Mouse (Mus musculus): ENCODE results near the gene Coil. TPM values are rescaled to one million over a fixed set of nuclear protein-coding genes. Genes with fewer than 3 reads are reported as not detected.

The Coil gene
- total RNA-seq (2017) = 13.0 and 15.9 TPM in 2 replicates

DNA sequence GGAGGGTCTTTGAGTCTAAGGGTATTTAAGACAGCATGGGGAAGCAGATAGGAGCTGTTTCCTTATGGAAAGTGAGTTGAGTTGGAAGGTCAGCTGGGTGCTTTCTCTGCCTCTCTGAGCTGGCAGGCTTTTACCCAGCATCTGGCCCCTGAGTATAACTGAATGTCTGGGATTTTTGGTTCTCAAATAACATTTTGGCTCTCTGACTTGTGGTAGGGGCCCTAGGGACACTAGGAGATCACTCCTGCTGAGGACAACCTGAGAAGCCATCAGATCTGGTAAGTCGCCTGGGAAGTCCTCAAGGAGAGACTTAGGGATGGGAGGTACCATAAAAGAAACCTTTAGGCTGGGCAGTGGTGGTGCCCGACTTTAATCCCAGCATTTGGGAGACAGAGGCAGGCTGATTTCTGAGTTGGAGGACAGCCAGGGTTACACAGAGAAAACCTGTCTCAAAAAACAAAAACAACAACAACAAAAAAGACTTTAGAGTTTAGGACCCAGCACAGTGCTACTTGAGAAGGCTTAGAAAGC lies at the start of gene Coil:
Coil (plus strand) TSS at position 51 of the 531 bp plus-strand sequence.
- ATAC-seq (replicated peaks; ENCODE audit: low read depth, poor library complexity, severe bottlenecking) = no peak

DNA sequence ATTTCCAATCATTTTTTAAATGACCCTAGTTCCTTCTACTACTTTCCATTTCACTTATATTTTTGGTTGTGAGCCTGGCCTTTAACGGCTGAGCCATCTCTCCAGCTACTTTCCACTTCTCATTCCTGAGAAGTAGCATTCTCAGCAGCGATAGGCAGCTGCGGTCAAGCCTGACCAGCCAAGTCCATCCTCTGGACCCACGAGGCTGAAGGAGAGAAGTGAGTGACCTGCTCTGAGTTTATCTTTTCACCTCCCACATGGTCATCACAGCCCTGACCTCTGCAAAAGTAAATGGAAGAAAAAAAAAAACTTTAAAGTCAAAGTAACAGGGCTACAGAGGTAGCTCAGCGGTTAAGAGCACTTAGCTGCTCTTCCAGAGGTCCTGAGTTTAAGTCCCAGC lies 43.5 kb upstream of the Coil start:
- no peak for ATAC-seq (replicated peaks; ENCODE audit: low read depth, poor library complexity, severe bottlenecking)

DNA sequence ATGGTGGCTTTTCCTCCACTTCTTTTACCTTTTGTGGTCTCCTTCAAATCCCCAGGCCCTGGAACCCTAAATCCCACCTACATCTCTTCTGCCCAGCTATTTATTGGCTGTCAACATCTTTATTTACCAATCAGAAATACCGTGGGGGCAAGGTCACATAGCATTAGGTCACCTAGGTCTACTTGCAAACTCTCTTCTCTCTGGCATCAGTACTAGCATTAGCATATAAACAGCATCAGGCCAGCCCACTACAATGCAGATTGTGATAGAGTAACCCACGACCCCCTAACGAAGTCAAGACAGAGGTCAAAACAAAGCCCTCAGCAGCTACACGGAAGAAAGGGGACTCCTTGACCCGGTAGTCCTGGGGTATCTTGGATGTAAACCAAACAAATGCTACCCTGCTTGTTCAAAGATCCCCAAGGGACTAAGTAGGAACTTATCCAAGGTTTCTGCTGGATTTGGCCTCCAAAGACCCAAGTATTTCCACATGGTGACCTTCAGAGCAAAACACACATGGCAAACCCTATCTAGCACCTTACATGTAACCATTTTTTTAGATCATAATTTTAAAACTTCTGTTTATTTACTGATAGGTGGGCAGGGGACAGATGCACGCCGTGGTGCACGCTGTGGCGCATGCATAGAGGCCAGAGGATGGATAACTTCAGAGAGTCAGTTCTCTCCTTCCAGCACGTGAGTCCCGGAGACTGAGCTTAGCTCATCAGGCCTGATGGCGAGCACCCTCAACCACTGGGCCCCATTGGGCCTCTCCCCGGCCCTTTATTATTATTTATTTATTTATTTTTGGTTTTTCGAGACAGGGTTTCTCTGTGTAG lies 38.1 kb upstream of the Coil start:
- no peak for ATAC-seq (replicated peaks; ENCODE audit: low read depth, poor library complexity, severe bottlenecking)

DNA sequence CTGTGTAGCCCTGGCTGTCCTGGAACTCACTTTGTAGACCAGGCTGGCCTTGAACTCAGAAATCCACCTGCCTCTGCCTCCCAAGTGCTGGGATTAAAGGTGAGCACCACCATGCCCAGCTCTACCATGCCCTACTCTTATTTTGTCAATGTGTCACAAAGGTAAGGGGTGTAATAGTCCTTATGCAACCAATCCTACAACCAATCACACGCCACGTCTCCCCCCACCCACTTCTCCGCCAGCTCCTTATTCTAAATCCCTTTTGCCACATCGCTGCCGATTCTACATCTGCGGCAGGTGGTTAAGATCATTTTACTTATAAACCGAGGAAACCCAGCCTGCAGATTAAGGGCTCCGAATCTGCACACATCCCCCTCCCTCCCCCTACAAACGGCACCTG lies 37.0 kb upstream of the Coil start:
- no peak for ATAC-seq (replicated peaks; ENCODE audit: low read depth, poor library complexity, severe bottlenecking)

DNA sequence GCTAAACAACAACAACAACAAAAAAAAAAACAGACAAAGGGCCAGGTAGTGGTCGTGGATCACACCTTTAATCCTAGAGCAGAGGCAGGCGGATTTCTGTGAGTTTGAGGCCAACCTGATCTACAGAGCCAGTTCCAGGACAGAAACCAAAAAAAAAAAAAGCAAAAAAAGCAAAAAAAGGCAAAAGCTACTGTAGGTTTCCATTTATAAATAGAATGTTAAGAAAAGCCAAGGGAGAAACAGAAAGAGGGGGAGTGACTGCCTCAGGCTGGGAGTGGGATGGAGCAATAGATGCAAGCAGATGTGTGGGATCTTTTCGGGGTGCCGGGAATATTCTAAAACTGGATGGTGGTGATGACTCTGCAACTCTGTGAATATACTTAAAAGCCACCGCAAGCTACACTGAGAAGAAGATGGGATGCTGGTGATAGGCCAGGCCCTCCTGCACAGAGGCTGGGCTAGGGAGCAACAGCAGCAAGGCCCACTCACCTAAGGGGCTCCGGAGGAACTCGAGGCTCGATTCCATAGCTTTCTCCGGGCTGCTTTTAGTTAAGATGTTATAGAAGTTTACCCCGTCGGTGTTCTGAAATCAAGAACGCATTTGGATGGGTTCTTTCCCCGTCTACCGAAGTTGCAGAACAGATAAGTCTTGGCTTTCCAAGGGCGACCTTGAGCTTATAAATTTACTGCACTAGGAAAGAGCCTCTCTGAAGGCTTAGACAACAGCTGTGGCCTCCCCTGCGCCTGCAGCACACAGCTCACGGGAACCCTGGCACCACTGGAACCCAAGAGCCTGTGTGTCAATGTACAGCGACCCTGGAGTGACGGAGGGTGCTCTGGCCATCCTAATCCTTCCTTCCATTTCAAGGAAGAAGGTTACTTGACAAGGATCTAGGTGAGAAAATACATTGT lies 35.7 kb upstream of the Coil start:
- ATAC-seq (replicated peaks; ENCODE audit: low read depth, poor library complexity, severe bottlenecking) = no peak

DNA sequence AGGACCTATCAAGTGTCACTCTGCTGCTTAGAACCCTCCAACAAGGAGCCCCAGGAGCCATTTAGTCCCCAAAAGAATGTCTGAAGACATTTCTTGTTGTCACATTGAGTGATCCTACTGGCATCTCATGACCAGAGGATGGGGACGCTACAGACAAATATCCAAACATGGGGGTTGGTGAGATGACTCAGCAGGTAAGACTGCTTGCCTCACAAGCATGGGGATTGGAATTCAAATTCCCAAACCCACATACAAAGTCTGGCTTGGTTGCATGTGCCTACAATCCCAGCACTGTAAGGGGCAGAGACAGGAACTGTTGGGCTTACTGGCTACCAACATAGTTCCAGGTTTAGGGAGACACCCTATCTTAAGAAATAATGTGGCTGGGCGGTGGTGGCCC lies 32.2 kb upstream of the Coil start:
- ATAC-seq (replicated peaks; ENCODE audit: low read depth, poor library complexity, severe bottlenecking) = no peak

DNA sequence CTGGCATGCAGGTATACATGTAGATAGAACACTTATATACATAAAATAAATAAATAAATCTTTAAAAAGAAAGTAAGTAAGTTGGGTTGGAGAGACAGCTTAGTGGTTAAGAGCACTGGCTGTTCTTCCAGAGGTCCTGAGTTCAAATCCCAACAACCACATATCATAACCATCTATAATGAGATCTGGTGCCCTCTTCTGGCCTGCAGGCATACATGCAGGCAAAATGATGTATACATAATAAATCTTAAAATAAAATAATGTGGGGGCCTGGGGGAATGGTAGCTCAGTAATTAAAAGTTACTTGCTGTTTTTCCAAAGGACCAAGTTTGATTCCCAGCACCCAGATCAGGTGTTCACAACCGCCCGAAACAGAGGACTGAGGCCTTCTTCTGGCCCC lies 31.3 kb upstream of the Coil start:
- no peak for ATAC-seq (replicated peaks; ENCODE audit: low read depth, poor library complexity, severe bottlenecking)

DNA sequence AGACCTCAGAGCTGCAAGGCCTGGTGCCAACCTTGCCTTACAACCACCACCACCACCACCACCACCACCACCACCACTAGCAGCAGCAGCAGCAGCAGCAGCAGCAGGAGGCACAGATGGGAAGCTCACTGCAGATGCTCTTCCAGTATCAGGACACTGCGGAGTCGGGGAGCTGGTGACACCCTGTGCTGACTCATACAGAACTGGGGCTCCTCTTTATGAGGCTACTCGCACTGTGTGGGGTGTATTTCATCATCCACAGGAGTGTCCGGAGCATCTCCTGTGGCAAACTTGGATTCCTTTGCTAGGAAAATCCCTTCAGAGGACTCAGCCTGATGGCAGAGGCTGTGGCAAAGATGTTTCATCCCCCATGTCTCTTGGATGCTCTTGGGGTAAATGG lies 30.4 kb upstream of the Coil start:
- ATAC-seq (replicated peaks; ENCODE audit: low read depth, poor library complexity, severe bottlenecking) = no peak

DNA sequence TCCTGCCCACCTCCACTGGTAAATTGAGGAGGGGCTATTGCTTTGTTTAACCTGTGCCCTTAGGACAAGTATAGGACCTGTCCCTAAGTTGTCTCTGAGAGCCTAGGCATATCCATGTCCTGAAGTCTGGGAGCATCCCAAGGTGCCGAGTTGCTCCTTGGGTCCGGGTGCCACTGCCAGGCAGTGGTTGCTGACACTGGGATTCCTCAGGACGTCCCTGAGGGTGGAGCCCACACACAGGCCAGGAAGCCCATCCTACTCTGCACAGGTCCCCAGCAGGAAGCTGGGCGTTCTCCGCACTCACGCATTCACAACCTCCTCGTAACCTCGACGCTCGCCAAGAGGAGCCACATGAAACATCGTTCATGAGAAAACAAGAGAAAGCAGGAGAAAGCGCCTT lies 28.6 kb upstream of the Coil start:
- no peak for ATAC-seq (replicated peaks; ENCODE audit: low read depth, poor library complexity, severe bottlenecking)

DNA sequence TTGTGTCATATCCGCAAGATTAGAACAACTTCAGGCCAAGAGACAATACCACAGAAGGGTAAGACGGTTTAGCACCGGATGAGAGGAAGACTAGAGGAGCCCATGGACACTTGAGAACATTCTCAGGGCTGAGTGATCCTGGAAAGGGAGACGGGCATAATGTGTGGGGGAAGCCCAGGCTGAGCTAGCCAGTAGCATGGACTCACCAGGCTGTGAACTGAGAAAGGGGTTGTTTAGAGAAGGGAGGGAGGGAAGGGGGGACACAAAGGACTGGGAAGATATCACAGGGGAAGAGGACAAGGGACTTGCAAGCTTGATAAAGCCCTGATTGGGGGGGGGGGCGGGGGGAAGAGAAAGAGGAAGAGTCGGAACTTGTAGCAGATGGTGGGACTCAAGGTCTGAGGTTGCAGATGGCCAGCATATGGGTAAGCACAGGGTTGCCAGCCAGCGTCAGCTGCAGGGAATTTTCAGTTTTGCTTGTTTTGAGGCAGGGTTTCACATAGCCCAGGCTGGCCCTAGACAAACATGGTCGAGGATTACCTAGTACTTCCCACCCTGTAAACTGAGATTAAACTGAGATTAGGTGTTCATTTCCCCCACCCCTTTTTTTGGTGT lies 24.0 kb upstream of the Coil start:
- peak; percentile 53 for ATAC-seq (replicated peaks; ENCODE audit: low read depth, poor library complexity, severe bottlenecking)

DNA sequence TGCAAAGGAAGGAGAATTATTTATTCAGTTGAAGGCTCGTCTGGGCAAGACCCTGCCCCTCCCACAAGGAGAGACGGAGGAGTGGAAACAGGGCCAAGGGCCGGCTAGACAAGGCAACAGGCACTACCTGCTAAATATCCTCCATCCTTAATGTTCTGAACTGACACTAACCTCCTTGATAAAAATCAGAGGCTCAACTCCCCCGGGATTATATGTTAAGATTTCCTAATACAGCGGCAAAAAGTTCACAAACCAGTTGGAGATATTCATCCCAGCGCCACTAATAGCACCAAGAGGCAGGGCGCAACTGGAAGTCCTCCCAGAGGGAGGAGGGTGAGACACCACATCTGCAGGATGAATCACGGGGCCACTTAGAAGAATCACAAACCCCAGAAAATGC lies 21.2 kb upstream of the Coil start:
- ATAC-seq (replicated peaks; ENCODE audit: low read depth, poor library complexity, severe bottlenecking) = no peak

DNA sequence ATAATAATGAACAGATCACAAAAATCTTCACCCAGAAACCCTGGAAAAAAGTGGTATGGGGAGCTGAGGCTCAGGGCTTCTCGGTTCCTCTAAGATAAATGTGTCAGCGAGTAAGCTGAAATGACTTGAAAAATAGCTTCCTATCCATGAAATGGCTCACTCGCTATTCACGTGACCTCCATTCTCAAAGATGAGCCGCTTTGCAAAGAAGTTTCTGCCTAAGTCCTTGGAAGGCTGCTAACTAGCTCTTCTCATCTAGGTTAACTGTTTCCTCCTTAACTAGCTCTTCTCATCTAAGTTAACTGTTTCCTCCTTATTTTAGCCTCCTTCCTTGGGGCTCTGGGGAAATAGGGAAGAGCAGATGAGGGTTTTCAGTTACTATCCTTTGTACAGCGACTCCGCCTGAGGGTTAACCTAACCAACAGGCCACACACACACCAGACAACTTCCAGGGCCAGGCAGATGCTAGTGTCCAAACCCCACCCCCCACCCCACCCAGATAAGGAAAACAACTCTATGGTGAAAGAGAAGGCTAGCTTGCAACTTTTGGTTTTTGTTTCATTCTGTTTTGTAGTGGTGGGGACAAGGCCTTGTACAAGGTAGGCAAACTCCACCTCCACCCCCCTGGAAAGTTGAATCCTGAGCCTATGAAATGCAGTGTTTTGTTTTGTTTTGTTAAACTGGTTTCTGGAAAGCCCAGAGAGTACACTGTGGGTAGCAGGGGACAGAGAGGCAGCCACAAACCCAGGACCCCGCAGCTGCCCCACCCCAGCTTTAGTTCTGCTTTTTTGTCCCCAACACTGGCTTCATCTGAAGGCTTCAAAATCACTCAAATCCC lies 20.0 kb upstream of the Coil start:
- peak; percentile 55 for ATAC-seq (replicated peaks; ENCODE audit: low read depth, poor library complexity, severe bottlenecking)

DNA sequence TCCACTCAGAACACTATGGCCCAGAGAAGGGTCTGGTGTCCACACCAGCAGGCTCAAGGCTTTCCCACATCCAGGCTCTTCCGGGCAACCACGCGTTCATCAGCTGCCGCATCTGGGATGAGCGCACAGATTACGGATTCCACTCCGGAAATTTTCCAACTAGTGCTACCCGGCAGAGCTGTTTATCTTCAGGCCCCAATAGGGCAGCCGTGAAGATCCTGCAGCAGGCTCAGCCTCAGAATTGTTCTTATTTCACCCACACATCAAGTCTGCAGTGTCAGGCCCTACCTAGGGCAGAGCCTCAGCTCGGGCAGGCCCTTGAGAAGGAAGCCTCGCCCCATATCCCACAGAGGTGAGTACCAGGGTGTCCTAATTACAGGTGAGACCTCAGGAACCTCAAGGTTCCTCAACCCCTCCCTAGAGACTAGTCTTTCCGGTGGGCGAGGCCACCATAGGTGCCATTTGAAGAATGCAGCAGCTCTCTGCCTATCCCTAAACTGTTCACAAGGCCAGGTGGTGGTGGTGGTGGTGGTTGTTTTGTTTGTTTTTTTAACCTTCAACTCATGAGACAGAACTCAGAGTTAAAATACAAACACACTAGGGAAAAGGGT lies 19.3 kb upstream of the Coil start:
- no peak for ATAC-seq (replicated peaks; ENCODE audit: low read depth, poor library complexity, severe bottlenecking)

DNA sequence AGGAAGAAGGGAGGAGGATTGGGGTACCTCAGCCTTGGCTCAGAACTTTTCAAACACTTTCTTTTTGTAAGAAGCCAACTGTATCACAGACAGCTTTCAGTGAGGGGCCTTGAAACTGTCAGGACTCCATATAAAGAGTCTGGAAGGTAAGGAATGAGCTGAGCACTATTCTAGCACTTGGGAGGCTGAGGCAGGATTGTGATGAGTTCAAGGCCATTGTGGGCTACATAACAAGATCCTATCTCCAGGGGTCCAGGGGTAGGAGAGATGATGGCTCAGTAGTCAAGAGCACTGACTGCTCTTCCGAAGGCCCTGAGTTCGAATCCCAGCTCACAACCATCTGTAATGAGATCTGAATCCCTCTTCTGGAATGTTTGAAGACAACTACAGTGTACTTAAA lies 18.5 kb upstream of the Coil start:
- ATAC-seq (replicated peaks; ENCODE audit: low read depth, poor library complexity, severe bottlenecking) = no peak

DNA sequence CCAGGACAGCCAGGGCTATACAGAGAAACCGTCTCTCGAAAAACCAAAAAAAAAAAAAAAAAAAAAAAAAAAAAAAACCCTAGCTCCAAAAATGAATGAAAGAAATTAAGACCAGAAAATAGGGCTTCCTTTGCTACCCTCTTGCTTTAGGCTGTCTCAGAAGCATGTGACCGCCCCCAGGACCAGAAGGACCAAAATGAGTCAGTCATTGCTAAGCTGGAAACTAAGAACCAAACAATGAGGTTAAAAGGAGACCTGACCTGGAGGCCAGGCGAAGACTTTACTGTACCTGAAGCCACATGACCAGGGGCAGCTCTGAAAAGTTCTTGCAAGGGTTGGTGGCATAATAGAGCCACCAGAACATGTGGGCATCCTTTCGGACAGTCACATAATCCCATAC lies 17.9 kb upstream of the Coil start:
- no peak for ATAC-seq (replicated peaks; ENCODE audit: low read depth, poor library complexity, severe bottlenecking)

DNA sequence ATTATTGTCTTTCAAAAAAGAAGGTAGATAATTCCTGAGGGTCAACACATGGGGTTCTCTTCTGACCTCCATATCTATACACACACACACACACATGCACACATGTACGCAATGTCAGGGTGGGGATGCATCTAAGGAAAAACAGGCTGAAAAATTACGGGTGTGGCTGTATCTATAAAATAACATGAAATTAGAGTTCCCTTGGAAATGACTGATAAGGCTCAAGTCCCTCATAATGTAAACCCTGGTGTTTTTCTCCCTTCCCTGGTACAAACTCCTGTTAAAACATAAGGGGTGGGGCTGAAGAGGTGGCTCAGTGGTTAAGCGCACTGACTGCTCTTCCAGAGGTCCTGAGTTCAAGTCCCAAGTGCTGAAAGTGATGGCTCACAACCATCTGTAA lies 16.5 kb upstream of the Coil start:
- no peak for ATAC-seq (replicated peaks; ENCODE audit: low read depth, poor library complexity, severe bottlenecking)

DNA sequence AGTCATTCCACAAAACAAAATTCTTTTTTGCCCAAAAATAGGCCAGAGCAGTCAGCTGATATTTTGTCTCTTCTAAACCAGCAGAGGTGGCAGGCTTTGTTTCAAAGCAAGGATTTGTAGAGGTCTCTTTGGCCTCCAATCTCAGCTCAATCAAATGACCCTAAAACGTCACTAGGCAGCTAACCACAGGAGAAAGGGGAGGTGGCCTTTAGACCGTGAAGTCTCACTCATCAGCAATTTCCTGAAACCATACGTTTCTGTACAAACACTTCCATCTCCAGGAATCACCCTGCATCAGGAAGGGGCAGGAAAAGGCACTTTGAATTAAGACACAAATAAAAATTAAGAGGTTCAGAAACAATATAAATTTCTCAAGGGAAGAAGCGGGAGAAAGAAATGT lies 15.2 kb upstream of the Coil start:
- ATAC-seq (replicated peaks; ENCODE audit: low read depth, poor library complexity, severe bottlenecking) = peak; percentile 52

DNA sequence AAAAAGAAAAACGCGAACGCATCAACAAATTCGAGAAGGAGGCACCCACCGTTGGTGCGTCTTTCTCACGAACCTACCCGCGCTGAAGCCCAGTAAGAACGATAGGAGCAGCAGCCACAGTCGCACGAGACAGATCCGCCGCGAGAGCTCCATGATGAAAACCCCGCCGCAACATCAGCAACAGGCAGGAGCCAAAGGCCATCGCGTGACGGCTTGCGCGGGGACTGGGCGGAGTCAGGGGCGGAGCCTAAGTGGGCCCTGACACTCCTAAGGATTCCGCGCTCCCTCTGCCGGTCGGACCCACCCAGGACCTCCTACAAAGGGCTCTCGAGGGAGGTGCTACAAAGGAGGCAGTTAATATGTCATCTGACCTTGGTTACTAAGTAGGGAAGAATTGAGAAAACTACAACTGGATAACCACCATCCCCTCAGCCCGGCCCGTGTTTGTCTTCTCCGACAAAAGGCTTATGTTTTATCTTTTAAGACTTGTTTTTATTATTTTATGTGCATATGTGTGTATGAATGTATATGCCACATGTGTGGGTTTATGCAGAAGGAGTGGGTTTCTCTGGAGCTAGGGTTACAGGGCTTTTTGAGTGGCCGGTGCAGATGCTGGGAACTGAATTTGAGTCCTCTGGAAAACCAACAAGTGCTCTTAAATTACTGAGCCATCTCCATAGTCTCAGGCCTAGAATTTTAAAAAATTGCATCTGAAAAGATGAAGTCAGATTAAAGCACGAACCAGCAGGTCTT lies 14.7 kb upstream of the Coil start, which contains the start of gene Scpep1:
Scpep1 (minus strand) TSS at position 249 of the 753 bp plus-strand sequence.
- ATAC-seq (replicated peaks; ENCODE audit: low read depth, poor library complexity, severe bottlenecking) = peak; percentile 98

DNA sequence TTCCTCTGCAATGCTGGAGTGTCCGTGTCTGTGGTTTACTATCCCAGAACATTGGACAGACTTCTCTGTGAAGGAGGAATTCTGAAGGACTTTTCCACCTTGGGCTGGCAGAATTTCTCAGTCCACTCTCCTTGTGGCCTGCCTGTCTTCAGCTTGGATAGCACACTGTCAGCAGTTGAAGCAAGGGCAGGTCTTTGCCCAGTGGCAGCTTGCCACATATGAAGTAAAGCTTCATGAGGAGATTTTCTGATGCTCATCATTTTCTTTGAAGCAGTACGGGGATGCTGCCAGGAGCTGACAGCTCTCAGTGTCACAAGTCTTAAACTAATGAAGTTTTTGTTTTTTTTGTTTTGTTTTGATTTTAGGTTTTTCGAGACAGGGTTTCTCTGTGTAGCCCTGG lies 11.2 kb upstream of the Coil start:
- ATAC-seq (replicated peaks; ENCODE audit: low read depth, poor library complexity, severe bottlenecking) = no peak
